13 mouse cellular contexts compared by ENCODE assay signal in genomic region chr14:79153896-79154295, GRCm38 (mm10).
A peak's percentile ranks its signal among the peaks of the same experiment; 100 is the strongest.
DNase-seq lines count a peak whose midpoint lies in the region; ATAC-seq lines count a peak whose summit lies in the region.
"Had no signal": no experiment of that assay in that cellular context is flagged by ENCODE, and none has a peak within 500 bp of the region (broad histone marks: within the 10 kb centered on the region; RNA-seq: fewer than 3 reads in every experiment).

No protein-coding gene starts in this region.

- H3K4me3 ChIP-seq in hindbrain, embryonic 12.5 days, result no peak overlapping the region
- H3K4me3 ChIP-seq: forebrain, embryonic 12.5 days; heart, embryonic 12.5 days; liver, embryonic 13.5 days had no signal

- H3K4me1 ChIP-seq in hindbrain, embryonic 12.5 days, result peaks cover 10% of the 10 kb centered on the region; the same call in 1 of the 2 replicates
- H3K4me1 ChIP-seq: forebrain, embryonic 12.5 days; liver, embryonic 13.5 days had no signal

- no peak for ATAC-seq in hindbrain, embryonic 12.5 days (ENCODE audit: low FRiP score)

- no peaks in the 10 kb centered on the region for H3K36me3 ChIP-seq in hindbrain, embryonic 12.5 days
- H3K36me3 ChIP-seq: forebrain, embryonic 12.5 days; heart, embryonic 12.5 days; liver, embryonic 13.5 days had no signal

- WGBS in hindbrain, embryonic 12.5 days, result 80% methylated on average over 6 of the region's 6 CpGs

- no peaks in the 10 kb centered on the region for H3K27me3 ChIP-seq in hindbrain, embryonic 12.5 days
- H3K27me3 ChIP-seq: forebrain, embryonic 12.5 days; heart, embryonic 12.5 days; liver, embryonic 13.5 days had no signal

- H3K4me2 ChIP-seq in hindbrain, embryonic 12.5 days (replicated peaks), result no peak overlapping the region
- H3K4me2 ChIP-seq: forebrain, embryonic 12.5 days; heart, embryonic 12.5 days; liver, embryonic 13.5 days had no signal

- DNase-seq in kidney, postnatal 10 days, result peak; percentile 44
- DNase-seq in kidney, postnatal 14 days, result no peak
- peak; percentile 63 to 76 for DNase-seq in CD8-positive naive resting alpha-beta T cell, adult 2 months (ENCODE audit: low read depth in 2 of 2, low spot score in 2 of 2)
- peak; percentile 38 for DNase-seq in induced T-regulatory cell, adult 2 months (ENCODE audit: low read depth)
- peak; percentile 61 for DNase-seq in thymus, postnatal 0 days (ENCODE audit: low spot score)
- DNase-seq in cerebellum, postnatal 4 days (ENCODE audit: low spot score in 2 of 2), result no peak
- no peak for DNase-seq in layer of hippocampus, adult 9-10 months (ENCODE audit: low spot score)
- DNase-seq: adrenal gland, adult 8-10 months; liver, embryonic 13.5 days; right cerebral cortex, adult 18-20 months had no signal

- no peak overlapping the region for H3K27ac ChIP-seq in hindbrain, embryonic 12.5 days
- H3K27ac ChIP-seq: forebrain, embryonic 12.5 days; liver, embryonic 13.5 days had no signal

- no peaks in the 10 kb centered on the region for H3K9me3 ChIP-seq in hindbrain, embryonic 12.5 days (replicated peaks)
- H3K9me3 ChIP-seq: forebrain, embryonic 12.5 days; heart, embryonic 12.5 days; liver, embryonic 13.5 days had no signal

- no peak overlapping the region for H3K9ac ChIP-seq in hindbrain, embryonic 12.5 days
- H3K9ac ChIP-seq: forebrain, embryonic 12.5 days; heart, embryonic 12.5 days; liver, embryonic 13.5 days had no signal

Comparison
In these comparisons a context has a peak if more than half of its experiments do, and no peak if none do; other contexts are left out.
1. DNase-seq: peak in kidney, postnatal 10 days (single experiment), CD8-positive naive resting alpha-beta T cell, adult 2 months (2 of 2), induced T-regulatory cell, adult 2 months (single experiment) and thymus, postnatal 0 days (single experiment); none in kidney, postnatal 14 days (single experiment), cerebellum, postnatal 4 days (0 of 2) and layer of hippocampus, adult 9-10 months (single experiment).